Mouse (Mus musculus): Measurements from ENCODE around the gene Cpeb3. TPM values are rescaled to one million over a fixed set of nuclear protein-coding genes. Genes with fewer than 3 reads are reported as not detected.
A peak's percentile ranks its signal among the peaks of the same experiment; 100 is the strongest.

The Cpeb3 gene
- total RNA-seq, 2 experiments from 2014 or later: 0.37 to 0.58 TPM

DNA sequence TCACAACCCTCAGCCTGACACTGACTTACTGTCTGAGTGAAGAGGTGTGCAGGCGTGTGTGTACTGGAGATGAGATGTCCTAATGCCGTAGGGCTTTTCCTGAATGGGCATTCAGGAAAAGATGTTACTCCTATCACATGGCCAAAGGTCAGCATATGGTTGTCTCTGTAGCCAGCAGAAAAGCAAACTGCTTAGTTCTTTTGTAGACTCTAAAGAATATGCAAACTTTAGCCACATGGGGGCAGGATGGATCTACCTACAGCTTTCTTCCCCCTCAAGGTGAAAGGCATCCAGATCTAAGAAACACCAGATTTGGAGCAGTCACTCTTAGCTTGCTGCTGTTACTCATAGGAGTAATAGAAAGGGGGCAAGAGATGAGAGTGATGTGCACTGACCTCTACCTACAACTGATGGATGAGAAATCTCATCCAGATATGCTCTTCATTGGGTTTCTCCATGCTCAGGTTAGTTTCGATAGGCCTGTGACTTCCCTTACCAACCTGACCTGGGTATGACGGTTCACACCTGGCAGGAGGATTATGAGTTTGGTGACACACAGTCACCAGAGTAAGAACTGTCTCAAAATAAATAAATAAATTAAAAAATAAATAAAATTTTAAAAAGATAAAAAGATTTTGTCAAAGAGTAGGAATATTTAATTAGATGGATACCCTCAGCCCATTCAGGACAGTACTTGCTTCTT is 157.6 kb downstream of the Cpeb3 start:
- peak; percentile 37; the same call in 1 of the 2 replicates for ATAC-seq (ENCODE audit: poor library complexity, severe bottlenecking)

DNA sequence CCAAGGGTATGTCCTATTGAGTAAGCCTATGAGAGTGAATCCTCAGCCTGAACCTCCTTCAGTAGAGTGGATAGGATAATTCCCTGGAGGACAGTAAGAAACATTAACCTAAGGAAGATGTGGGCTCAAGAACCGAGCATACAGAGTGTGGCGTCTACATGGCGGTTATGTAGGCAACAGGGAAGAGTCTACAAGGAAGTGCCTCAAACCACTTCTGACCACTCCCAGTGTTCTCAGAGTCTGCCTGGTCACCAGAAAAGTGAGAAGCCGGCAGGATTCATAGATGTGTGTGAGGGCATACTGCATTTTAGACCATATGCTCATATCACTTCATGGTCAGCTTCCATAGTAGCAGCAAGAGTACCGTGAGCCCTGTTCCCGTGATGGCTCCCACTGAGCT is 159.9 kb downstream of the Cpeb3 start:
- ATAC-seq (ENCODE audit: poor library complexity, severe bottlenecking): peak; percentile 81

DNA sequence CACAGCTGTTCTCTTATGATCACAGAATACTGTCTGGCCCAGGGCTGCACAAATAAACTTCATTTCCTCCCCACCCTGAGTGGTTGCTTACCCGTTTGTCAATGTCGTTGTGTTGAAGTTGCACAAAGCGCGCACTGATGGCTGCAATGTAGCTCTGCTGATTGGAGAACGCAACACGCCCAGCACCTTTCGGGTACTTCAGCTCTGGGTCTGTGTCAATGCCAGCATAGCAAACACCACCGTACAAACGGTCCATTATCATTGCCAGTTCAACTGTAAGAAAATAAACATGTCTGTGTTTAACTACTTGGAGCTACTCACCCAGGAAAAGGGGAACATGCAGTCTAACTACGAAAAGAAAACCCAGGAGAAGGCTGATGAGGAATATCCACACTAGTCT is 164.0 kb downstream of the Cpeb3 start:
- no peak for ATAC-seq (ENCODE audit: poor library complexity, severe bottlenecking)

DNA sequence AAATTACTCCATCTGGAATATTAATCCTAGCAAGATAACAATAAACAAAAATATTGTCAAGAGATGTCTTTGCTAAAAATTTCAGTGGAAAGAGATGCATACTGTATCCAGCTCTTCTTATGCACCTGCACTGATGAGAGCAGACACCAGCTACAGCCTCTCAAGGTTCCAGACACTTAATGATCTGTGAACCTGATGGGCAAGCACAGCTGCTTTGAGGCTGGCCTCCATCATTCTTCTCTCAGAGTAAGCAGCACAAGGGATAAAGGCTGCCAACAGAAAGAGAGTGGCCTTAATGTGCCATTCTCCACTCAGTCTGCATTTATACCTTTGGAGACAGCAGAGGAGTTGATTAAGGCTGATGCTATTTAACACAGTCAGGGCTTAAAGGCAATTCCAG is 167.5 kb downstream of the Cpeb3 start:
- ATAC-seq (ENCODE audit: poor library complexity, severe bottlenecking): no peak

DNA sequence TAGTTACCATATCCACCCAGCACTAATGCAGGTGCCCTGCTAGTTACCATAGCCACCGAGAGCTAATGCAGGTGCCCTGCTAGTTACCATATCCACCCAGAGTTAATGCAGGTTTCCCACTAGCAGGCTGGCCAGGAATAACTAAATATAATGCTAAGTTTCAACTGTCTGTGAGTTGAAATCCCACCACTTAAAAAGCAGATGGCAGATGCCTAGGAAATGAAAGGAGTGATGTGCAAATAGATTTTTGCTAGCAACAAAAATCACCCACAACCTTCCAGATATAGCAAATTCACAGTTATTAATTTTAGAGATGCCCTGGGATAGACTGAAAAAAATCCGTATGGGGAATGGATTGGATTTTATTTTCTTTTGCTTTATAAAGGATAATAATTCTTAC is 176.0 kb downstream of the Cpeb3 start:
- ATAC-seq (ENCODE audit: poor library complexity, severe bottlenecking): no peak

DNA sequence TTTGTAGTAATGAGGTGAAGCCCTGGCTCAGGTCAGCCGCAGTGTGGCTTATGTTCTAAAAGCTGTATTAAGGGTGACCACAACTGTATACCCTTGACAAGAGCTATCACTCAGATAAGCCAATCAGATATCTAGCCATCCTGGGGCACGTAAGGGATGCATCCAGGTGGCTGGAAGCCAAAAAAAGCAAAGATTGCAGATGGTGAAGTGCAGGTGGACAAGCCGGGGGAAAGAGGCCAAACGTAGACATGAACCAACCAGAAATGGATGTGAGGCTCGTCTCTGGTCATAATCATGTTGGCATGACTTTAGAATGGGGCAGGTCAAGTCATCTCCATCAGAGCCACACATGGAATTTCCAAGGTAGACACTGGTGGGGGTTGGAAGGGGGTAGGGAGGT is 177.0 kb downstream of the Cpeb3 start:
- no peak for ATAC-seq (ENCODE audit: poor library complexity, severe bottlenecking)

DNA sequence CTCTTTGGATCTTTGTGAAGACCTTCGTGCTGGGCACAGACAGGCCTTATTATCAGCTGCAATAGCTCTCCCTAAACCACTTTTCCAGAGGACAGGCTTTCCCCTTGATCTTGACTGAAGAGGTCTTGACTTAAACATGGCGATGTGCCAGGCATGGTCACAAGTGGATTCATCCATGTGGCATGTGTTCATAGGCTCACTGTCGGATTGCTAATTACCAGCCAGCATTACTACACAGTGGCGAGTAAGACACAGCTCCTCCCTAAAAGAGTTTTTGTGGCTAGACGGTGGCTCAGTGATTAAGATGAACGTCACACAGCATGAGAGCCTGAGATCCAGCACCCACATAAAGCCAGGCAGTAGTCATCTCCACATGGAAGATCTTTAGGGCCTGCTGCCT is 178.6 kb downstream of the Cpeb3 start:
- ATAC-seq (ENCODE audit: poor library complexity, severe bottlenecking): no peak

DNA sequence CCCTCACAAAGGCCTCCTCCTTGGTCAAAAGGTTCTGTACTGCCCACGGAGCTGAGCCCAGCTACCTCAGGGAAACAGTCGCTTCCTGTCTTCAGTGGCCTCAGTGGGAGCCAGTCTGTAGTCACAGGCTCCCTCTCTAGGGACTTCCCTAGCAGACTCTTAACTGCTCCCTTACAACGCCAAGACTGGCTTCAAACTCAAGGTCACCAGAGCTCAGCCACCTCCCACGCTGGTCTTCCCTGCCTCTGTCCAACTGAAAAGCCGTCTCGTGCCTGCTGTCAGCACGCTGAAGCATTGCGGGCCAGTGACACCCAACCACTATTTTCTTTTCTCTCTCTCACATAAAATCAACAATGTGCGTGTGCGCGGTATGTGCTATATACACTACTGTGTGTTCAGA is 182.0 kb downstream of the Cpeb3 start:
- ATAC-seq (ENCODE audit: poor library complexity, severe bottlenecking): no peak

DNA sequence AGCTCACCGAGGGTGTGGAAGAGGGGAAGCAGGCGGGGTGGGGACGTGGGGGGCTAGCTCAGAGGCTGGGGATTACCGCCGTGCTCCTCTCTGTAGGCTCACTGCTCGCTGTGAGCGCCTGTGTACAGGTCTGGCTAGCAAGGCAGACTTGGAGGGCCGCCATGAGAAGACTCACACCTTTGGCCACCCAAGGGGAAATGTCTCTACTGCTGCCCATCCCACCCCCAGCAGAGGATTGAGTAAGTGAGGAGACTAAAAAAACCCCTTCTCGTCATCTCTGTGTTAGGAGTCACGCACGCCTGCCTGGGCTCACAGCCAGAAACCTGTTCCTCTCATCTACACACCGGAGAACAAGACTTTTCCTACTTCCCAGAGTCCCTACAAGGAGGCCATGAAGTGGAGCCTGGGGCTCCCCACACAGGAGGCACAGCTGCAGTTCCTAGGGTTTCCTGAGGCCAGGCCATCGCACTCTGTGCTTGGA is 182.5 kb downstream of the Cpeb3 start:
- ATAC-seq (ENCODE audit: poor library complexity, severe bottlenecking): no peak

DNA sequence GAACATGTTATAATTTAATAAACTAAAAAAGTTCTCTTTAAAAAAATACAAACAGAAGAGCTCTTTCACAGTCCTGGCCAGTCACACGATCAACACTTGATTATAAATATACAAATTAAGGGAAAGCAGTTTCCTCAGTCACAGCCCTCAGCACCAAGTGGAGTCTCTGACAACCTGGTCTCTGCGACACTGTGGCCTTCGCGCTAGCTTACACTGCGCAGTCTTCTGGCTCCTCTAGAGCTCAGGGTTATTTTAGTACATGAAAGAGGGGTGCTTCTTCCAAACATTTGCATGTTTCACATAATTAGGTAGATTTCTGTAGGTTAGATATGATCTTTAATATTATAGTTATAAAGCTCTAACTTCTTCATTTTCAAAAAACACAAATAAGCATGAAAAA is 186.3 kb downstream of the Cpeb3 start:
- ATAC-seq (ENCODE audit: poor library complexity, severe bottlenecking): no peak

DNA sequence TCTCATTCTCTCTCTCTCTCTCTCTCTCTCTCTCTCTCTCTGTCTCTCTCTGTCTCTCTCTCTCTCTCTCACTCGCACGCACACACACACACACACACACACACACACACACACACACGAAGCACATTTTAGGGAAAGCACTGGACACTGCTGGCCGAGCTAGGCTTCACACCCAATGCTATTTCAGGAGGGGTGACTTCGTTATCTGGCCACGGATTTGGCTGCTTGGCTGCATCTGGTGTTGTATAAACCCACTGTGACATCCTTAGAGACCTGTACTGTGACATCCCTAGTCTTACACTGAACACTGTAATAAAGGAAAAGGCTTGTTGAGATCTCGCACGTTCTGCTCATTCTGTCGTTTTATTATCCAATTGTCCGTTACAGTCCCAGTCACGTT is 187.4 kb downstream of the Cpeb3 start:
- ATAC-seq (ENCODE audit: poor library complexity, severe bottlenecking): no peak

DNA sequence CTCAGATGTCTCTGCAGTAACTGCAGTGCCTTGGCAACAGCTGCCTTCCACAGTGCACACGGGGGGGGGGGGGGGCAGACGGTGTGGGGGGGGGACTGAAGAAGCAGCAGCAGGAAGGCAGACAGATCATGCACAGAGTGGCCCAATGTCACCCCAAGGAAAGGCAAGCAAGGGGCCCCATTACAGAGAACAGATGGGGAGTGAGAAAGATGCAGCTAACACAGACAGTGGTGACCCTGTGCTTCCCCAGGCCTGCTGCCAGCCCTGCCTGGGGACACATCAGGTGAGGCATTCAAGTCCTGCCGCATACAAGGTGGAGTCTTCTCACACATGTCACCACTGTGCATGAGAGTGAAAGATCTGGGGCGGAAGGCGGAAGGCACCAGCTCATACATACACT is 187.9 kb downstream of the Cpeb3 start:
- ATAC-seq (ENCODE audit: poor library complexity, severe bottlenecking): no peak

DNA sequence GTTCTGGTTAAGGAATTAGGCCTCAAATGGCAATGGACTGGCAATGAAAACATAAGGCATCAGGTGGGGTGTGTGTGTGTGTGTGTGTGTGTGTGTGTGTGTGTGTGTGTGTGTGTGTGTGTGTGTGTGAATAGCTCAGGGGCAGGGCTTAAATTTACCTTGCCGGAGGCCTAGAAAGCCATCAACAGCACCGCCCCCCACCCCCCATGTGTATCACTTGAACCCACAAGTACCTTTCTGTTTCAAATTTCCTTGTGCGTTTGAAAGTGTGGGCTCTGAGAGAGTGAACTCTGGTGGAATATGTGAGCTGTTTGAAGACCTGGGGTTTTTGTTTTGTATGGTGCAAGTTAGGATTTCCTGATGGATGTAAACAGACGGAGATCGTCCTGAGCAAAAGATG is 189.5 kb downstream of the Cpeb3 start:
- ATAC-seq (ENCODE audit: poor library complexity, severe bottlenecking): no peak

DNA sequence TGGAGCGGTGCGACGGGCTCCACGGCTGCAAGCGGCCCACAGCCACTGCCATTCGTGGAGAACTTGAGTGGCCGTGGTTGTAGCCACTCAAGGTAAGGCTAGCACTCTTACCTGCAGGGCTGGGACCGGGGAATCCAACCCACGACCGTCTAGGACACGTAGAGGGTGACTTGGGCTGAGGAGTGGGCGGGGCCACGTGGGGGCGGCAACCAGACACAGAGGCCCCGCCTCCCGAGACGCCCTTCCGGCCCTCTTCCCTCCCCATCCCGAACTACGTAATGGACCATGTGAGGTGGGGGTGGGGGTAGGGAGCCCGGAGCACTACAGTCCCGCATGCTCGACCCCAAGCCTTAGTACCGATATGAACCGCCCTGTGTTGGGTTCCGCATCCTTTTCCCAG is 190.0 kb downstream of the Cpeb3 start:
- peak; percentile 90 for ATAC-seq (ENCODE audit: poor library complexity, severe bottlenecking)

DNA sequence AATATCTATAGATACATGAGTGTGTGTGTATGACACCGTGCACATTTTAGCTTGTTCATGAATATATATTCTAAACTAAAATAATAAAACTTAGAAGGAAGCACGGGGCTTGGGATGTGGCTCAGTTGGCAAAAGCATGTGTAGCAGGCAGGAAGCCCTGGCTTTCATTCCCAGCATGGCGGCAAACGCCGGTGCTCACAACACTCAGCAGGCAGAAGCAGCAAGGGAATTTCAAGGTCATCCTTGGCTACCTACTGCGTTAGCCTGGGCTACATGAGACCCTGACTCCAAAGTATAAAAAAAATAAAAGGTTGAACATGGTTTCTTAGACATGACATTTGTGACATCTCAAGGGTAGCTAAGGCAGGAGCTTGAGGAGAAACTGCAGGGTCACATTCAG is 191.5 kb downstream of the Cpeb3 start:
- no peak for ATAC-seq (ENCODE audit: poor library complexity, severe bottlenecking)

DNA sequence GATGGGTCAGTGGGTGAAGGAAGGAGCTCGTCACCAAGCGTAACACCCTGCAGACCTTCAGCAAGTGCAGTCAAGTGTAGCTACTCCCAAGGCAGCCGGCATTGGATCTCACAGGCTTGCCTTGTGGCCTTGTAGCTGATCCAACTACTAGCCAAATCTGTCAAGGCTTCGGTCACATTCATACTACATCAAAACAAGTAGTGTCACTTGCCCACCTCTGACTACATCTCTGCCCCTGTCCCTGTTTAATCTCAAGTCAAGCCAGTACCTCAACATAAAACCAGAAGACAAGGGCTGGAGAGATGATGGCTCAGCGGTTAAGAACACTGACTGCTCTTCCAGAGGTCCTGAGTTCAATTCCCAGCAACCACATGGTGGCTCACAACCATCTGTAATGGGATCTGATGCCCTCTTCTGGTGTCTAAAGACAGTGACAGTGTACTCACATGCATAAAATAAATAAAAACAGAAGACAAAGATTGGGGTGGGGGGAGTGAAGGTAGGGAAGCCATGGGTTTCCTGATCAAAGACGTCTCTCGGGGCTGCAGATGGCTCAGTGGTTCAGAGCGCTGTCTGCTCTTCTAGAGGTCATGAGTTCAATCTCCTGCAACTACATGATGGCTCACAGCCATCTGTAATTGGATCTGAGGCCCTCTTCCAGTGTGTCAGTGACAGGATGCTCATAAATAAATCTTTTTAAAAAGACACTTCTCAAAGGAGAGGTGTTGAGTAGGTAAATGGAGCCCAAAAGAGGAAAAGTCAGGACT is 194.0 kb downstream of the Cpeb3 start:
- ATAC-seq (ENCODE audit: poor library complexity, severe bottlenecking): no peak

DNA sequence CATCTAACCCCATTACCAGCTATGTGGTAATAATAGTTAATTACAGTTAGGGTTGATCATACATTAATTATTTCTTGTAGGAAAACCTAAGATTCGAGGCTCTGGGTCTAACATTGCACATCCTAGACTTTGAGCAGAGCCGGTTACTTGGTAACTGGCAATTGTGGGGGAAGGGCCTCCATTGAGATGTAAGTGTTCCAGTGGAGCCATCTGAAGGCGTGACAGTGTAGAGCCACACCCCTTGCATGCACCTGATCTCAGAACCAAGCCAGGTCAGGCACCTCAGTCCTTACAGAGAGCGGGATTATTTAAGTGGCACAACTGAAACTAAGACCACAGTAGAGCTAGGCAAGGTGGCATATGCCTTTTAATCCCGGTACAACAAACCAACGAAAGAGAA is 194.9 kb downstream of the Cpeb3 start:
- no peak for ATAC-seq (ENCODE audit: poor library complexity, severe bottlenecking)

DNA sequence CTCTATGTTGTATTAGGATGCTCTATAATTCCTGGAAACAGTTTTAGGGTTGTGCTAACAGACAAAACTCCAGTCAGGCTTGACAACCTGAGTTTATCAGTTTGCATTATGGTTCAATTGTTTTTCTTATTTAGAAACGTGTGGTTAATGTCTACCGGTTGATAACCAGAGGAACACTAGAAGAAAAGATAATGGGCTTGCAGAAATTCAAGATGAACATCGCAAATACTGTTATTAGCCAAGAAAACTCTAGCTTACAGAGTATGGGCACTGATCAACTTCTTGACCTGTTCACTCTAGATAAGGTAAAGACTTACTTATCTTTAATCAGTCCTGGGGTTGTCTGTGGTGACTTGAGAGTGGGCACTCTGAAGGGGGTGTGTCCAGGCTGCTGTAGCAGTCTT is 198.5 kb downstream of the Cpeb3 start:
- ATAC-seq (ENCODE audit: poor library complexity, severe bottlenecking): no peak

DNA sequence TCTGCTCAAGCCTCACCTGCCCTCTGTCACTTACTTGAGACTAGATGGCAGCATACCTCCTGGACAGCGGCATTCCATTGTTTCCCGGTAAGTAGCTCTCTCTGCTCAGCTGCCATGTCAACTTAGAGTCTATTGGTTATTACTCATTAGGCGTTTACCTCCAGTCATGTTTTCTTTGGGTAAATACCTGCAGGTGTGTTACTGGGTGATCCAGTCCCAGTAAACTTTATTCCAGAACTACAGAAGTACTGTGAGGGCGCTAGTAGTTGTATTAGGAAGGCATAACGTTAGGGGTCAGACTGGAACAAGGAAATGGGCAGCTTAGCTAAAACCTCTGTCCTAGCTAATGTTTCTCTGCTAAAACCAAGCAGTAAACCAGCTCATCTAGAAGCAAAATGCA is 203.8 kb downstream of the Cpeb3 start:
- ATAC-seq (ENCODE audit: poor library complexity, severe bottlenecking): no peak
